Mouse (Mus musculus): ENCODE results near the gene Max.

Max gene

DNA sequence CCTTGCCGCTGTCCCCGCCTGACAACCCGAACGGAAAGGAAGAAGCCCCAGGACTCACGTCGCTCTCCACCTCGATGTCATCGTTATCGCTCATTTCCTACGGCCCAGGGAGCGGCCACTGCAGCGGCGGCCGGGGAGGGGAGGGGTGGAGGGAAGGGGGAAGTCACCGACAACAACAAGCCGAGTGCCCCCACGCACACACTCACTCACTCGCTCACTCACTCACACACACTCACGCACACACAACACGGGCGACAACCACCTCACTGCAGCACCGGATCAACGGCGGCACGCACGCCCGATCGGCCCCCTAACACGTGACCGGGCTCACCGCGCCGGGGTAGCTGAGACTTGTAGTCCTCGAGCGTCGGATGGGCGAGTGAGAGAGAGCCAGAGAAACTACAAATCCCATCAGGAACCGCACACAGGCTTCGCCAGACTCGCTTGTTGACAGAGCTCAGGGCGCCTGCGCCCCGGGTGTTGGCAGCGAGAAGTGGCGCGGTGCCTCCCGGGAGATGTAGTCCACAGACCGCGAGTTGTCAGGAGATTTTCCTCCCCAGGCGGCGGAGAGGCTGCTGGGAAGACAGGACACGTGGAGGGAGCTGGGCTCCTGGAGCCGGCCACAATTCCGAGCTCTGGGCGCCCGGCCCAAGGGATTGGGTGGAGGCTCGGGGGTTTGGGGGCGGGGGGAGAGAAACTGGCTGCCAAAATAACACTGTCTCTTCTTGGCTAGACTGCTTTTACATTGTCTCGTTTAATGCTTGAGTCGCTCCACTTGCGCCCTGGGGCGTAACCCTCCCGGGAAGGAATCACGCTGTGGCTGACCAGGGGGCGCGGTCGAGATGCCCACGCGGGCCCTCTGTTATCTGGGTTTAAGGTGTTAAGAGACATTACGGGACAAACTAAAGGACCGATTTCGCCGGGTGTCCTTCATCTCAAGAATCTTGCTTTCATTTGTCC is at the start of gene Max:
Gene Max (minus strand): TSS at position 270 of the 960 bp plus-strand sequence.
- DNase-seq, result peak; percentile 100

DNA sequence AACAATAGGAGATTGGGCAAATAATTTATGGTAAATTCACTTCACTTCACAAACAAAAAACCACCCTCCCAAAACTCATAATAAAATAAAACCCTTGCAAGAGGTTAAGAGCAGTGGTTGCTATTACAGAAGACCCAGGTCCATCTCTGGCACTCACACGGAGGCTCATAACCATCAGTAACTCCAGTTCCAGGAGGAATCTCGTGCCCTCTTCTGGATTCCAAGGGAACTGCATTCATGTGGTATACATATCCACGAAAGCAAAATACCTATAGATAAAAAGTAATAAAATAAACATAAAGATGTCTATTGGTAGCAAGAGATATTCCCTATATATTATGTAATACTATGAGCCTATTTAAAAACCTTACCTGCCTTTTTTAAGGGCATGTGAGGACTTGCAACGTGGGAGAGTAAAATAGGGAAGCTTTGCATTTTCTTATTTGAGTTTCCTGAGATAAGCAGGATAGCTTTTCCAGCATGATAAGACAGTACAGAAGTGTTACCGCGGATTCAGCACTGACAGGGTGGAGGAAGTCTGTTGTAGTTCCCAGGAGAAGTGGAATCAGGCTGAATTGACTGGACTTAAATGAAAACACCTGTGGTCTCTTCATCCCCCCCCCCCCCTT is 49.2 kb upstream of the Max start:
- DNase-seq, result no peak

DNA sequence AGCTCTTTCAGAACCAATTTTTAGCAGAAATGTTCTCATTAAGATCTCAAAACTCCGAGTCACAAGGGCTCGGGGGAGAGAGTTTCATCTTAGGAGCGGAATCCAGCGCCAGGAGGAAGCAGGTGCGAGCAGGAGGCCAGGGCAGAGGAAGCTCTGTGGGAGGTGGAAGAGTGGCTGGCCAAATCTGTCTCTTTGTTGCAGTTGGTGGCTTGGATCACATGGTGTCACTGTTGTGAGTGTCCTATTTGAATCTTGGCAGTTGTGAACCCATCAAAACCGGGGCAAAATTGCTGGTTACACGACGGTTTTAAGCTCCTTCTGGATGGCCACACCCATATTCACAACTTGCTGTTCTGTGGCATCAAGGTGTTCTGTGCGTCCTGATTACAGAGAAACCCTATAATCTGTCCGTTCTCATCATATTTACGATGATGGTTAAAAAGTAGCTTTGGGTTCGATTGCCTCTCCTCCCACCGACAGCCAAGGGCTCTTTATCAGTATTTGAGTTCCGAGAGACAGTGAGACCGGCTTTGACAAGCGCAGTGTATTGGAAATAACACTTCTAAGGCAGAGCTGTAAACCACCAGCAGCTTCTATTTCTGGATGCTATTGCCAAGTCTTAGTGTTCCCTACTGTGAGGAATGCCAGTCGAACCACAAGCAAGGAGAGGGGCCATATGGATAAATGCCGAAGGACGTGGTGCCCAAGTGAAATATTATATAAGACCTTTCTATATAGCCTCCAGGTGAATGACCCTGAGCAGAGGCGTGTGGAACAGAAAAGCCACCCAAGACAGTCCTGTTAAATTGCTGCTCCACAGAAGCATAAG is 47.4 kb upstream of the Max start:
- peak; percentile 91 for DNase-seq

GRCm38 (mm10) chr12:77004893-77005292 is 42.9 kb upstream of the Max start:
- DNase-seq, result no peak

DNA sequence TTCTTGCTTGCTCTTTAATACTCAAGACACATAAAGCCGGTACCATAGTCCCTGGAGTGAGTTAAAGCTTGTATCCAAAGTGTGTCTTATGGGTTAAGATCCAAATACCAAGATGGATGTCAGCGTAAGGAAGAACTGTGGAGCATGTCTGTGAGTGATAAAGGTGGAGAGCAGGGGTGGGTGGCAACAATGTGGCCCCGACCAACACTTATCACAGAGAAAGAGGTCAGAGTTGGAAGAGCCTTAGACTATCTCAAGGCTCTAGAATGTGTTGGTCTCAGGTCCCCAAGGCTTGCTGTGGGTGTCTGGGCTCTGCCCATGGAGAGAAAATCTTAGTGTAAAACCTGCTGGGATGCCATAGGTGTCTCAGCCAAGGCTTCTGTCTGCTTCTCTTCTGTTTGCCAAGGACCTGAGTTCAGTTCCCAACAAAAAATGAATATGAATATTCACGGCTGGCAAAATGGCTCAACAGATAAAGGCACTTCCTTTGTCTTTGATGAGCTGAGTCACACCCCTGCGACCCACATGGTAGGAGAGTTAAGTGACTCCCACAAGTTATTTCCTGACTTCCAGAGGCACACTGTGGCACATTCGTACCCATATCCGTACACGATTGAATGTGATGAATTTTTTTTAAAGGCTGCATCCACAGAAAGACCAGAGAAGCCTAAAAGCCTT is 40.7 kb upstream of the Max start:
- DNase-seq, result no peak

GRCm38 (mm10) chr12:77001312-77001711 is 39.3 kb upstream of the Max start:
- no peak for DNase-seq

- DNase-seq, result peak; percentile 79
Observed at GRCm38 (mm10) chr12:77000705-77001284, 38.8 kb upstream of the Max start.

DNA sequence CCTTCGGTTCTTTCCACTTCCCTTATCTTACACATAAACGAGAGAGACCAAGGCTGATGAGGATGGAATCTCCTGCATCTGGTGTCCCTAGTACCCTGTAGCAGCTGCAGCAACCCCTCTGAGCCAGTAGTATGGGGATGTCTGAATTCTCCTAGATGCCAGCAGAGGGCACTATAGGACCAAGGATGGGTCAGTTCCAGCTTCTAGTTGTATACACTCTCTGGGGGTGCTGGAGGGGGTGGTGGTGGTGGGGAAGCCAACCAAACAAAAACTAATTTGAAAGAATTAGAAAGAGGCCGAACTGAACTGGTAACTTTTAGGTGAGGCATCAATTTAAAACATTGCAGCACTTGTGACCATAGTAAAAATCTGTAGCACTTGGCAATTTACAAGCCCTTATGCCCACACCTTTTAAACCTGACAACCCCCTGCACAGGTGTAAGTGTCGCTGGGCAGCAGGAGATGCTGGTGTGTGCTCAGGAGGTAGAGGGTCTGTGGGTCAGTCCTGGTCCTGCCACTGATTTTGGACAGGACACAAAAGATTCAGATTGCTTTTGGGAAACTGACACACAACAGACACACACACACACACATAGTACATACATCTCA is 38.2 kb upstream of the Max start:
- peak; percentile 78 for DNase-seq

DNA sequence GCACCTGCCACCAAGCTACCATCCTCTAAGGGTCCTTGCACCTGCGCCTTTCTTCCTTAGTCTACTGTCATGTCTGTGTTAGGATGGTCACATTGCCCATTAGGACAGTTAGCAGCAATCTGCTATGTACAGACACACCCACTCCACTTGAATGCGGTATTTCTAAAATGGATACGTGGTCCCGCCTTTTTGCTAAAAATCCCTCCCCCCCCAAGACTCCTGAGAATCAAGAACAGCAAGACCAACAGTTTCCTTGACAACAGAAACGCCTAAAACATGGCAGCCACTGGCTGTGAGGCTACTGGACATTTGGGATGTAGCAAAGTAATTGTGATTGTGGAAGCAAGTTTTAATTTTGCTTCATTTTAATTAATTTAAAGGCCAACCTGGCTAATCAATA is 32.8 kb upstream of the Max start:
- DNase-seq, result no peak

GRCm38 (mm10) chr12:76992891-76993529 is 31.0 kb upstream of the Max start:
- peak; percentile 86 for DNase-seq

GRCm38 (mm10) chr12:76982818-76983471 is 20.9 kb upstream of the Max start:
- no peak for DNase-seq

GRCm38 (mm10) chr12:76979530-76979929 is 17.5 kb upstream of the Max start:
- DNase-seq, result no peak

DNA sequence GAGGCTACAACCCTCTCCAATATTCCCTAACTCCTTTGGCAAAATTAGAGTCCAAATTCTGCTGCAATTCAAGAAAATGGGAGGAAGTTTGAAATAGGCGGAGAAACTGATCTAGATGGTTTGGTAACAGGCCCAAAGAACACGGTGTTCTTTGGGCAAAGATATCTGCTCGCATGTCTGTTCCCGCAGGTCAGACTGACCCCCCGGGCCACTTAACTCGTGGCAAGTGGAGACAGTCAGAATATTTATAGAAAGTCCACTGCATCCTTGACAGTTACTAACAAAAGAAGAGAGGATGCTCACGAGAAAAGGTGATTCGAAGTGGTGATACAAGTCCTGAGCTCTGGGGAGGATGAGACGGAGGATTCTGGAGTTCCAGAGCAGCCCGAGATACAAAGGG is 10.7 kb upstream of the Max start:
- DNase-seq, result no peak

DNA sequence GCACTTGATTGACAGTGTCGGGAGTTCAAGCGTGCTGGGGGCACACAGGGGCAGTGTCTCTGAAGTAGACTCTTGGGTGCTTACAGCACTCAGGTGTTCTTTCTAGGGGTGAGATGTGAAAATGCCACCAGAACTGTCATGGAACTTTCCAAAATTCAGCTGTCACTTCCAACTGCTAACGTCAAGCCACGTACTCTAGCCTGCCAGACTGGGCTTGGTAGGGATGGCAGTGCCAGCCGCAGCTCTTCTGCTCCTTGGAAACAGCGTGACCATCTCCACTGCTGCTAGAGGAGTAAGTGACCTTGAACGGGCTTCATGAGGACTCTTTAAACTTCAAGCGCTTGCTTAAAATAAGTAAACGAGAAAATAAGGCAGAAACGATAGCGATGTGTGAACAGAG is 10.2 kb upstream of the Max start:
- DNase-seq, result no peak

- no peak for DNase-seq
Observed at GRCm38 (mm10) chr12:76971642-76972221, 9.7 kb upstream of the Max start.

DNA sequence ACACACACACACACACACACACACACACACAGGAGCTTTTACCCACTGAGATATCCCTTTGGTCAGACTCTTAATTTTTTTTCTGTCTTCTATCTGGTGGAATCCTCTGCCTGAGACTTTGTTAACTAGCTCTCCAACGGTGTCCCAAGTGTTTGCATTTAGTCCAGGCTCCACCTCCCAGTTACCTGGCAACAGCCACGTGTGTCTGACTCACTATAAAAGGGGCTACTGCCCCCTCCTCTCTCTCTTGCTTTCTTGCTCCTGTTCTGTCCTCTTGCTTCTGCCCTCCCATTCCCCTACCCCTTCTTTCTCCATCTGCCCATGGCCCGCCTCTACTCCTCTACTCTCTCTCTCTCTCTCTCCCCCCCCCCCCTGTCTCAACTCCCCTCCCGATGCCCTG is 3.9 kb upstream of the Max start:
- DNase-seq, result no peak

- peak; percentile 34 for DNase-seq
Observed at GRCm38 (mm10) chr12:76965089-76965488, 3.1 kb upstream of the Max start.

DNA sequence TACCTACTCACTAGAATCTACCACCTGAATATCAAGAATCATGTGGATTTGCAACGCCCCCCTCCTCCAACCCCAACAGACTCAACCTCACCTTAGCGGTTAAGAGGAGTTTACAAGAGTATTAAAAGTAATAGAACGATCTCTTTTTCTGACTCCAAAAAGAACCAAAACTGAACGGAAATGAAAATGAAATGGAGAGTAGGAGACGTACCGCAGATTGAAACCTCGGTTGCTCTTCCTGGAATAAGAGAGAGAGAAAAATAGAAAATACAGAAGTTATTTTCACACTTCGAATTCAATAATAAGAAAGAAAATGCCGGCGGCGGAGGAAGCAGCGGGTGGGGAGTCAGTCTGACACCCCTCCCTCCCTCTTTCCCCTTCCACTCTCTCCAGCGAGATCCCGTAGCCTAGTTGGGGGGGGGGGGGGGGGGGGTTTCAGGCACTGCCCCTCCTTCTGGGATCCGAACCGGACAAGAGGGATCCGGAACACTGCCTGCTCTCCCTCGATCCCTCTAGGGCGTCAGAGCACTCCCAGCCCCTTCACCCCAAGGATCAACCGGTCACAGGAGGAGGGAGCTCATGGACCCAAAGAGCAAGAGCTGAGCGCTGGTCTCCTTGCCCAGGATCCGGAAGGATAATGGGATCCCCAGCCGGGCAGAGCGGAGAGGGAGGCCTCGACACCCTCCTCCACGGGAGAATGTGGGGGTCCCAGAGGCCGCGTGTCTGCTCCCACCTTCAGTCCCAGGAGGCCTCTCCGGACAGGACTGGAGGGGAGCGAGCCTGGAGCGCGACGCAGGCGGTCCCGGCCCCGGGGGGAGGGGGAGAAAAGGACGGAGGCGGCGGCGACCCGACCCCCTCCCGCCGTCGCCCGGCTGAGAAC is 709 bp downstream of the Max start:
- no peak for DNase-seq

DNA sequence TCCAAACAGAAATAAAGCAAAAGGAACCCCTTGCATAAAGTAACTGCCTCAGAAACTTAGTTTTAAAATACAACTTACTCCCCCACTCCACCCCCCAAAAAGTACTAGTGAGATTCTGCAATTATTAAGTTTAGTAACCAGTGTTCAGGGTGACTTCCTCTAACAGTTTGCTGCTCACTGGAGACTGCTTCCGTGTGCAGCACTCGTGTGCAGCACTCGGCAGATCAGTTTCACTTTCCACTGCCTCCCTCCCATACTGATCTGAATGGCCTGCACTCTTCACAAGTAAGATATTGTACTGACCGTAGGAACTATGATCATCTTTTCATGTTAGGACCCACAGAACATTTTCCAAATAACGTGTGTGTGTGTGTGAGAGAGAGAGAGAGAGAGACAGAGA is 4.3 kb downstream of the Max start:
- DNase-seq, result no peak

Measured in cerebellum, adult 9-11 months (tissue).